Mouse (Mus musculus) embryo, embryonic 10.5 days (tissue): ENCODE data around the gene Clta.
A peak's percentile ranks its signal among the peaks of the same experiment; 100 is the strongest.
"Not testable (repeated sequence)": the region's sequence is repeated elsewhere in the genome, so short reads cannot be mapped to it uniquely, and the experiment has no call there.

ENCODE experiments used
- DNase-seq: peaks from one replicate; pipeline ENCODE4 v3.0.0-alpha.2; 2015; ENCODE audit warnings: low spot score

Clta gene

GRCm38 (mm10) chr4:44024241-44024640 is 20.0 kb downstream of the Clta start:
- no peak for DNase-seq

- DNase-seq, result no peak
Observed at GRCm38 (mm10) chr4:44025570-44025969, 21.3 kb downstream of the Clta start.

GRCm38 (mm10) chr4:44028303-44029135 is 24.3 kb downstream of the Clta start:
- DNase-seq, result peak; percentile 69

- no peak for DNase-seq
Observed at GRCm38 (mm10) chr4:44029661-44030066, 25.4 kb downstream of the Clta start.

GRCm38 (mm10) chr4:44031521-44031920 is 27.3 kb downstream of the Clta start:
- no peak for DNase-seq

- no peak for DNase-seq
Observed at GRCm38 (mm10) chr4:44036455-44036854, 32.2 kb downstream of the Clta start.

GRCm38 (mm10) chr4:44040802-44041201 is 36.5 kb downstream of the Clta start:
- DNase-seq, result no peak

- no peak for DNase-seq
Observed at GRCm38 (mm10) chr4:44042429-44042828, 38.2 kb downstream of the Clta start.

- DNase-seq, result not testable (repeated sequence)
Observed at GRCm38 (mm10) chr4:44043182-44043581, 38.9 kb downstream of the Clta start.

GRCm38 (mm10) chr4:44044685-44045356 is 40.6 kb downstream of the Clta start:
- DNase-seq, result no peak

- no peak for DNase-seq
Observed at GRCm38 (mm10) chr4:44046066-44046465, 41.8 kb downstream of the Clta start.

GRCm38 (mm10) chr4:44049812-44050211 is 45.6 kb downstream of the Clta start:
- DNase-seq, result no peak

- no peak for DNase-seq
Observed at GRCm38 (mm10) chr4:44059674-44060073, 55.4 kb downstream of the Clta start.

- DNase-seq, result no peak
Observed at GRCm38 (mm10) chr4:44062062-44062461, 57.8 kb downstream of the Clta start.

- DNase-seq, result no peak
Observed at GRCm38 (mm10) chr4:44062816-44063215, 58.6 kb downstream of the Clta start.

- DNase-seq, result peak; percentile 91
Observed at GRCm38 (mm10) chr4:44065355-44066025, 61.2 kb downstream of the Clta start.

- no peak for DNase-seq
Observed at GRCm38 (mm10) chr4:44066891-44067290, 62.6 kb downstream of the Clta start.

- peak; percentile 26 for DNase-seq
Observed at GRCm38 (mm10) chr4:44068736-44069135, 64.5 kb downstream of the Clta start.

GRCm38 (mm10) chr4:44069411-44069810 is 65.2 kb downstream of the Clta start:
- DNase-seq, result no peak

- no peak for DNase-seq
Observed at GRCm38 (mm10) chr4:44070641-44071040, 66.4 kb downstream of the Clta start.

- no peak for DNase-seq
Observed at GRCm38 (mm10) chr4:44071741-44072145, 67.5 kb downstream of the Clta start.

- DNase-seq, result peak; percentile 93
Observed at GRCm38 (mm10) chr4:44072146-44072872, 68.1 kb downstream of the Clta start.
